Mouse (Mus musculus) intestine, embryonic 16.5 days (tissue): ENCODE measurements at regions not wholly inside any gene's neighbourhood (a gene's known extent, or its start where the extent isn't known, plus 50 kb on each side); places are given as distances from the start of the nearest gene placed in this dataset.

Source experiments
- ATAC-seq: fragments of 200-750 bp; cut with Nextera tagmentation; 2 replicates; pipeline ENCODE4 v1.8.0; 2017; ENCODE audit warnings: moderate TSS enrichment, moderate library complexity
- H3K27ac ChIP-seq: fragments of 300-500 bp; sonication (generic); 2 replicates; pipeline ENCODE4 v1.5.1; 2014; ENCODE audit warnings: mild to moderate bottlenecking, low read length
- H3K27me3 ChIP-seq: fragments of 300-500 bp; sonication (generic); replicated peaks from 2 replicates; pipeline ENCODE4 v1.6.1; 2014; ENCODE audit warnings: low read length, control low read depth, mixed read lengths; ENCODE audit not compliant: control insufficient read depth, insufficient read depth
- H3K36me3 ChIP-seq: fragments of 300-500 bp; sonication (generic); 2 replicates; pipeline ENCODE4 v1.6.1; 2014; ENCODE audit warnings: low read length, control low read depth; ENCODE audit not compliant: control insufficient read depth, insufficient read depth
- H3K4me1 ChIP-seq: fragments of 300-500 bp; sonication (generic); 2 replicates; pipeline ENCODE4 v1.6.1; 2014; ENCODE audit warnings: low read length, control low read depth, mixed read lengths; ENCODE audit not compliant: control insufficient read depth, insufficient read depth
- H3K4me2 ChIP-seq: fragments of 300-500 bp; sonication (generic); 2 replicates; pipeline ENCODE4 v1.6.1; 2014; ENCODE audit warnings: low read depth, low read length, control low read depth
- H3K4me3 ChIP-seq: fragments of 300-500 bp; sonication (generic); 2 replicates; pipeline ENCODE4 v1.5.1; 2014; ENCODE audit warnings: mild to moderate bottlenecking, low read length
- H3K9ac ChIP-seq: fragments of 300-500 bp; sonication (generic); 2 replicates; pipeline ENCODE4 v1.6.1; 2014; ENCODE audit warnings: low read depth, low read length
- H3K9me3 ChIP-seq: fragments of 300-500 bp; sonication (generic); 2 replicates; pipeline ENCODE4 v1.6.1; 2016; ENCODE audit warnings: low read length, control low read depth; ENCODE audit not compliant: control insufficient read depth
- WGBS: fragments of 180-500 bp; shearing (Covaris S2); extraction: QIAGEN DNeasy Blood & Tissue Kit; methylation state at CpG from one replicate; pipeline ENCODE4 v1.1.7; 2014; 5-methylcytosine and 5-hydroxymethylcytosine counted together

DNA sequence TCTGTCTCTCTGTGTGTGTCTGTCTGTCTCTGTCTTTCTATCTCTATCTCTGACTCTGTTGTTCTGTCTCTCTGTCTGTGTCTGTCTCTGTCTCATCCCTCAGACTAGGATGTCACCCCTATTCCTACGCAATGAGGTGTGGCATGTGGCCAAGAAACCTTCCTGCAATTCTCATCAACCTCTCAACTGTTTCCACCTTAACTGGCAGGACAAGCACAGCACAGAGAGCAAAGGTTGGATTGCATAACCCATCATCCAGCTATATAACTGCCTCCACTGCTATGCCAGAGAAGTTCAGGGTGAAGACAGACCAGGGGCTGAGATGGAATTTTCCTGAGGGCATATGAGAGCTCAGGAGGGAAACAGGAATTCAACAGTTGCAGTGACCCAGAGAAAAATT lies 60.3 kb upstream of the Cdyl2 start:
- WGBS: 41% methylated on average over 1 of the region's 1 CpGs
- ATAC-seq: peak; percentile 99
- H3K4me2 ChIP-seq: no peak overlapping the region
- 0 out of 2 replicates have a peak, but pooled peaks cover 5% of the 10 kb centered on the region for H3K9me3 ChIP-seq
- no peak overlapping the region for H3K9ac ChIP-seq
- H3K4me3 ChIP-seq: no peak overlapping the region
- peaks cover 6% of the 10 kb centered on the region; the same call in 1 of the 2 replicates for H3K4me1 ChIP-seq
- H3K27me3 ChIP-seq: no peaks in the 10 kb centered on the region
- no peaks in the 10 kb centered on the region for H3K36me3 ChIP-seq
- 0 out of 2 replicates have a peak overlapping the region, but pooled peaks have one; percentile 4 for H3K27ac ChIP-seq

DNA sequence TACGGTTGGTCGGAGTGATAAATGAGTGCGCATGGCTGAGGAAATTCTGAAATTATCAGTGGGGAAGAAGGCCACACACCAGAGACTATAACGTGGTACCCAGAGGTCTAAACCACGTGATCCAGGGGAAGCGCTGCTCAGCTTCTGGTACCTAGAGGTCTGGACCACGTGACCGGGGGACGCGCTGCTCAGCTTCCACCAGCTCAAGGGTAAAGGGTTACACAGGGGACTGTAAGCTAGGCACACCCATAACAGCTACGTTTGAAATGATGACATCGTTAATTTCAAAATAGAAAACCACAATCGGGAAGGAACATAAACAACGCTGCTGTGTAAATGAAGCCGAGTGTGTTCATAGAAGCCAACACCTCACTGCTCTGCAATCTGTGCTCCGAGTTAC lies 57.5 kb upstream of the Cdyl2 start:
- Histone ChIP-seq H3K36me3 (no peaks in the 10 kb centered on the region), H3K27me3 (no peaks in the 10 kb centered on the region), H3K4me1 (peaks cover 6% of the 10 kb centered on the region; the same call in 1 of the 2 replicates), H3K4me2 (no peak overlapping the region), H3K9me3 (0 out of 2 replicates have a peak, but pooled peaks cover 5% of the 10 kb centered on the region), H3K27ac (no peak overlapping the region), H3K4me3 (no peak overlapping the region), H3K9ac (no peak overlapping the region)
- 82% methylated on average over 16 of the region's 16 CpGs for WGBS
- no peak for ATAC-seq
